Mouse (Mus musculus) adrenal gland (tissue): Measurements from ENCODE around the gene Phpt1.
"Not testable (repeated sequence)": the region's sequence is repeated elsewhere in the genome, so short reads cannot be mapped to it uniquely, and the experiment has no call there.

ENCODE experiments used
- intact Hi-C: fragments of 180-260 bp; cut with DNase I; formaldehyde crosslinking; loops from one replicate; pipeline ENCODE4 v1.15.1; 2025

Gene Phpt1

GRCm38 (mm10) chr2:25561946-25562345 is 13.1 kb downstream of the Phpt1 start:
- intact Hi-C loops: no loop called here

GRCm38 (mm10) chr2:25560551-25560950 is 14.5 kb downstream of the Phpt1 start:
- intact Hi-C loops: no loop called here

GRCm38 (mm10) chr2:25558774-25559173 is 16.2 kb downstream of the Phpt1 start:
- intact Hi-C loops: no loop called here

- intact Hi-C loops: no loop called here
Measured at GRCm38 (mm10) chr2:25557964-25558360, 17.1 kb downstream of the Phpt1 start.

- intact Hi-C loops: no loop called here
Measured at GRCm38 (mm10) chr2:25557221-25557963, 17.6 kb downstream of the Phpt1 start, which contains the start of gene Edf1. Gene Edf1, plus strand, starts transcription at chr2:25557847.

- intact Hi-C loops: no loop called here
Measured at GRCm38 (mm10) chr2:25556296-25556695, 18.7 kb downstream of the Phpt1 start.

- intact Hi-C loops: not testable (repeated sequence)
Measured at GRCm38 (mm10) chr2:25555479-25555878, 19.5 kb downstream of the Phpt1 start.

- intact Hi-C loops: not testable (repeated sequence)
Measured at GRCm38 (mm10) chr2:25553171-25553786, 21.7 kb downstream of the Phpt1 start.

GRCm38 (mm10) chr2:25551186-25551585 is 23.8 kb downstream of the Phpt1 start:
- intact Hi-C loops: loop anchor here (2.0 kb wide), 1 partner anchor 44 kb away; no protein-coding TSS in a partner anchor

- intact Hi-C loops: loop anchor here (5.0 kb wide), 1 partner anchor 127 kb away; the partner anchor contains the start of gene Fut7
Measured at GRCm38 (mm10) chr2:25549021-25549991, 25.7 kb downstream of the Phpt1 start.

GRCm38 (mm10) chr2:25546811-25547491 is 28.1 kb downstream of the Phpt1 start, which contains the start of gene Traf2:
Gene Traf2, minus strand, starts transcription at chr2:25546940.
- intact Hi-C loops: loop anchor here (5.0 kb wide), 1 partner anchor 125 kb away; the partner anchor contains the start of gene Fut7

GRCm38 (mm10) chr2:25545996-25546810 is 28.8 kb downstream of the Phpt1 start:
- intact Hi-C loops: loop anchor here (5.0 kb wide), 1 partner anchor 124 kb away; the partner anchor contains the start of gene Fut7

GRCm38 (mm10) chr2:25541644-25542367 is 33.2 kb downstream of the Phpt1 start:
- intact Hi-C loops: no loop called here

- intact Hi-C loops: no loop called here
Measured at GRCm38 (mm10) chr2:25540541-25540948, 34.5 kb downstream of the Phpt1 start.

- intact Hi-C loops: no loop called here
Measured at GRCm38 (mm10) chr2:25536531-25536930, 38.5 kb downstream of the Phpt1 start.

GRCm38 (mm10) chr2:25534866-25535182 is 40.2 kb downstream of the Phpt1 start:
- intact Hi-C loops: no loop called here

- intact Hi-C loops: no loop called here
Measured at GRCm38 (mm10) chr2:25534178-25534865, 40.7 kb downstream of the Phpt1 start.

GRCm38 (mm10) chr2:25533707-25534106 is 41.3 kb downstream of the Phpt1 start:
- intact Hi-C loops: no loop called here
